Mouse (Mus musculus): ENCODE measurements around the gene Rnf182.

Rnf182 gene

GRCm38 (mm10) chr13:43615577-43616254 lies at the start of gene Rnf182:
Rnf182 (plus strand) TSS chr13:43615710.
- under 1% methylated on average over 58 of the region's 58 CpGs for WGBS

- WGBS, result 90% methylated on average over 8 of the region's 8 CpGs
Measured at GRCm38 (mm10) chr13:43566184-43566583, 49.3 kb upstream of the Rnf182 start.

GRCm38 (mm10) chr13:43567141-43567891 lies 48.2 kb upstream of the Rnf182 start:
- 51% methylated on average over 25 of the region's 25 CpGs for WGBS

GRCm38 (mm10) chr13:43573979-43574378 lies 41.5 kb upstream of the Rnf182 start:
- 50% methylated on average over 2 of the region's 2 CpGs for WGBS

GRCm38 (mm10) chr13:43575431-43575830 lies 40.1 kb upstream of the Rnf182 start:
- 93% methylated on average over 5 of the region's 5 CpGs for WGBS

- 74% methylated on average over 5 of the region's 5 CpGs for WGBS
Measured at GRCm38 (mm10) chr13:43577254-43577653, 38.3 kb upstream of the Rnf182 start.

- 61% methylated on average over 12 of the region's 12 CpGs for WGBS
Measured at GRCm38 (mm10) chr13:43577766-43578165, 37.7 kb upstream of the Rnf182 start.

GRCm38 (mm10) chr13:43579740-43580139 lies 35.8 kb upstream of the Rnf182 start:
- WGBS, result 30% methylated on average over 18 of the region's 18 CpGs

GRCm38 (mm10) chr13:43580661-43581060 lies 34.8 kb upstream of the Rnf182 start:
- 96% methylated on average over 5 of the region's 5 CpGs for WGBS

- WGBS, result 49% methylated on average over 16 of the region's 16 CpGs
Measured at GRCm38 (mm10) chr13:43582961-43583360, 32.5 kb upstream of the Rnf182 start.

- 45% methylated on average over 8 of the region's 8 CpGs for whole genome bisulfite sequencing
Measured at GRCm38 (mm10) chr13:43583504-43583903, 32.0 kb upstream of the Rnf182 start.

GRCm38 (mm10) chr13:43585335-43585734 lies 30.2 kb upstream of the Rnf182 start:
- 82% methylated on average over 2 of the region's 2 CpGs for WGBS

- 86% methylated on average over 3 of the region's 3 CpGs for WGBS
Measured at GRCm38 (mm10) chr13:43586966-43587365, 28.5 kb upstream of the Rnf182 start.

GRCm38 (mm10) chr13:43587844-43588840 lies 27.4 kb upstream of the Rnf182 start:
- WGBS, result 50% methylated on average over 14 of the region's 14 CpGs

- 42% methylated on average over 28 of the region's 28 CpGs for WGBS
Measured at GRCm38 (mm10) chr13:43591828-43592680, 23.5 kb upstream of the Rnf182 start.

- WGBS, result 63% methylated on average over 8 of the region's 8 CpGs
Measured at GRCm38 (mm10) chr13:43592681-43593068, 22.8 kb upstream of the Rnf182 start.

GRCm38 (mm10) chr13:43595896-43596295 lies 19.6 kb upstream of the Rnf182 start:
- WGBS, result 63% methylated on average over 4 of the region's 4 CpGs

GRCm38 (mm10) chr13:43600967-43601366 lies 14.5 kb upstream of the Rnf182 start:
- 98% methylated on average over 6 of the region's 6 CpGs for WGBS

- 95% methylated on average over 2 of the region's 2 CpGs for WGBS
Measured at GRCm38 (mm10) chr13:43602440-43602839, 13.1 kb upstream of the Rnf182 start.

- 48% methylated on average over 13 of the region's 13 CpGs for WGBS
Measured at GRCm38 (mm10) chr13:43603042-43603441, 12.5 kb upstream of the Rnf182 start.

GRCm38 (mm10) chr13:43608854-43609253 lies 6.7 kb upstream of the Rnf182 start:
- WGBS, result 75% methylated on average over 6 of the region's 6 CpGs
